Mouse (Mus musculus) heart, postnatal 4 days (tissue): ENCODE measurements around the gene Disp1. TPM values are rescaled to one million over a fixed set of nuclear protein-coding genes. Genes with fewer than 3 reads are reported as not detected.
A peak's percentile ranks its signal among the peaks of the same experiment; 100 is the strongest.

Experiments used
- DNase-seq: peaks from one replicate; pipeline ENCODE4 v3.0.0; 2021
- total RNA-seq, 2 experiments: library from RNA; stranded (reverse); gene quantifications; 2 replicates each; pipeline ENCODE4 v1.2.3; 2021

Disp1 gene
- total RNA-seq, 2 experiments from 2014 or later: 10.6 to 11.7 TPM

DNA sequence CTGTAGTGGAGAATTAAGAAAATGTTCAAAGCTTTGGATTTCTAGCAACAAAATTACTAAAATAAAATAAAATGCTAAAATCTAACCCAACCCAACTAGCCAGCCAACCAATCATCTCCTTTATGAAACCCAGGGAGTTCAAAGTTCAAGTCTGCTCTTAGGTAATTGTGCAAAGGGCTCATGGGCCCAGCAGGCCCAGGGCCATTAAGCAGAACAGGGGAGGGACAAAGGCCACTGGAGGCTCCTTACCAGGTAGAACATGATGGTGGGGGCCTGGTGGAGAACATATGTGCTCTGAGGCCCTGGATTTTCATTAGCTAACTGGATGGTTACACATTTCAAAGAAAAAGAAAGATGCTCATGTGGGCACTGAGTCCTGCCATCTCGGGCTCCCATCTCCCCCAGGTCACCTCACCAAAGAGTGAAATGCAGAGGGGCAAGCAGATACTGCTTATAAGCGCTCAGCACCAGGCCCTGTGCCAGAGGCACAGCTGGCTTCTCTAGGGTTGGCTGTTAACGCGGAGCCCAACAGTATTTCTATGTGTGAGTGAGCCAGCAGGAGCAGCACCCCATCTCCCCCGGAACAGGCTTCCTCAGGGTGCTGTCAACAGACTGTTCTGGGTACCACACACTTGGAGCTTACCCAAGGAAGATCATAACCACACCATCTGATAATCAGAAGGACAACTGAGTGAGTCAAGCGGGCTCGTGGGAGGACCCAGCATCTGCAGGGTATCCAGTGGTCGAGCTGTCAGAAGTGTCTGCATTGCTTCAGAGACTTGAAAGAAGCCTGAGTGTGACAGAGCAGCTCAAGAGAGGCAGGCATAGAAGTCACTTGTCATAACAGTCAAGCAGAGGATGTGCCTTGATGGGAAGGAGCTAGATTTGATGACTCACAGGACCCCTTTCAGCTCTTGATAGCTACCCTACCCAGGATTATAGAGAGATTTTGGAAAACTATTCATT lies 137.0 kb downstream of the Disp1 start:
- peak; percentile 52 for DNase-seq

DNA sequence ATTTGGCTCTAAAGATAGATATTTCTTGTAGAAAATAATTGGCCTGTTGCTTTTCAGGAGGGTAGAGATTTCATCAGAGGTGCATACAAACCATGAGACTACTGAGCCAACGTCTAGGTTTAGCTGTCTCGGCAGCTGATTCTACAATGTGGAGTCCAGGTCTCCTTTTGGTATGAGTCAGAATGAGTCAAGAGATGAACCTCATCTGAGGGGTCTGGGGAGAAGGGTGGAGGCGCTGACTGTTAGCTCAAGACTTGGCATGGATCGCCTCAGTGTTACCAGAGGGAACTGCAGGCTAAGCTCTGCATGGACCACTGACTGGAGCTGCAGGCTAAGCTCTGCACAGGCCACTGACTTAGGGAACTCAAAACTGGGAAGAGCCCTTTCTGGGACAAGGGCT lies 138.9 kb downstream of the Disp1 start:
- peak; percentile 11 for DNase-seq

DNA sequence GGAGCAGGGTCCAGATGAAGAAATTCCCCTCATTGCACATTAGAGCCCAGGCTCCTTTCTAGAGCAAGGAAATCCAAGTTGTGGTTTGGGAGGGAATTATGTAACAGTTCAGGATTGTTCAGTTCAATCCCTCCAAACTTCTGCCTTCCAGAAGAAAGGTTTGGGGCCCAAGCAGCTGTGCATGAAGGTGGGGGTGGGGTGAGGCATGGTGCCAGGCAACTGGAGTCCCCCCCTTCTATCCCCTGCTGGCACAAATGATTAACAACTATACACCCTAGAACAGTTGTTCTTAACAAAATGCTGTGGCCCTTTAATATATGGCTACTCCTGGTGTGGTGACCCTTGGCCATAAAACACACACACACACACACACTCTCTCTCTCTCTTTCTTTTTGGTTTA lies 140.2 kb downstream of the Disp1 start:
- no peak for DNase-seq

DNA sequence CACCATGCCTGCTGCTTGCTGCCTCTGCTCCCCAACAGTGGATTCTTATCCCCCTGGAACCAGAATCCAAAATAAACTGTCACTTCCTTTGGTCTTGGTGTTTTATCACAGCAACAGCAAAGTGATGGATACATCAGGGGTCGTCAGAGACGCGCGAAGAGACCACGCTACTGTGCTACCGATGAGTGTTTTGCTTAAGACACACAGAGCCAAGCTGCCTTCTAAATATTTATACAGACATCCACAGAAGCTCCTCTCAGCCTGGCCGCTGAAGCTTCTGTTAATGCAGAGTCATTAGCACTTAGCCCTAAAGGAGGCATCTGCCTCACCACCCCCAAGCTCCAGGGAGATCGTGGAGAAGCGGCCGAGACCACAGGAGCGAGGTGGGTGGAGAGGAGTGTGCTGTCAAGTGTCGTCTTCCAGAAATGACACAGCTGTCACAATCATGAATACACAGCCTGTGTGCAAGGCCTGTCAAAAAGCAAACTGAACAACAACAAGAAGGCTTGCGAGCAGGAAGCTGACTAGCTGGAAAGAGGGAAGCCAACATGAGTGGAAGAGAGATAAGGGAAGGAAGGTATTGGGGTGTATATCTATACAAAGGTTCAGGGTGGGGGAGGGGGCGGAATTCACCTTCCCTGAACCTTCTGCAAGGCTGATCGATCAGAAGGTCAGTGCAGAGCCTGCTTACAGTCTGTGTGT lies 146.1 kb downstream of the Disp1 start:
- no peak for DNase-seq

DNA sequence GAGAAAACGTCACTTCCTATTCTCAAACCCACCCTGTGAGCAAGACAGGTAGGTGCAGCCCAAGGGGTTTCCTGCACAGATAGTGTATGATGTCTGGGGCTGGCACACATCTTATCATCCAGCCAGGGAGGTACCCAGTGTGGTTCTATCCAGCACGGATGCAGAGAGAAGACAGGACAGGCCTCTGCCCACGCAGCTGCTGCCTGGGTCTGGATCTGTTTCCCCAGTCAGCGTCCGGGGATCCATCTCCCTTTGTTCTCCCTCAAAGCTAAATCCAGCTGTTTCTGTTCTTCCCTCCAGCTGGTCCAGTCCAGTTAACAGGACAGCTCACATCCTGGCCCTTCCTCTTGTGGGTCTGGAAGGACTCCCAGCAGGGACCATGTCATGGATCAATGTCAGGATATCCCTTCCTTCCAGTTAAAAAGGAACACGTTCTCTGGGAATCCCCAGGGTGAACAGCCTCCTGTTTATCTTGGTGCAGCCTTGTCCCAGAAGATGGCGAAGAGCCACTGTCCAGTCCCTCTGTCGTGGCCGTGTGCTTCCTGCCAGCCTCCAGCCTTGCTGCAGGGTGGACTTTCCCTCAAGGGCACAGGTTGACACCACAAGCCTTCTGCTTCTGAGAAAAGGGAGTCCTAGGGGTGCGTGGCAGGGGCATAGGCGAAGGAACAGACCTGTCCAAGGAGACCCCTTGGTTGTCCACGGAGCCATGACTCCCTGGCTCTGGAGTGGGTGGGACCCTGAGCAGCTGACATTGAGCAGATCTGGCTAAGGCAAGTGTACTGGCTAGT lies 148.9 kb downstream of the Disp1 start:
- peak; percentile 67 for DNase-seq

DNA sequence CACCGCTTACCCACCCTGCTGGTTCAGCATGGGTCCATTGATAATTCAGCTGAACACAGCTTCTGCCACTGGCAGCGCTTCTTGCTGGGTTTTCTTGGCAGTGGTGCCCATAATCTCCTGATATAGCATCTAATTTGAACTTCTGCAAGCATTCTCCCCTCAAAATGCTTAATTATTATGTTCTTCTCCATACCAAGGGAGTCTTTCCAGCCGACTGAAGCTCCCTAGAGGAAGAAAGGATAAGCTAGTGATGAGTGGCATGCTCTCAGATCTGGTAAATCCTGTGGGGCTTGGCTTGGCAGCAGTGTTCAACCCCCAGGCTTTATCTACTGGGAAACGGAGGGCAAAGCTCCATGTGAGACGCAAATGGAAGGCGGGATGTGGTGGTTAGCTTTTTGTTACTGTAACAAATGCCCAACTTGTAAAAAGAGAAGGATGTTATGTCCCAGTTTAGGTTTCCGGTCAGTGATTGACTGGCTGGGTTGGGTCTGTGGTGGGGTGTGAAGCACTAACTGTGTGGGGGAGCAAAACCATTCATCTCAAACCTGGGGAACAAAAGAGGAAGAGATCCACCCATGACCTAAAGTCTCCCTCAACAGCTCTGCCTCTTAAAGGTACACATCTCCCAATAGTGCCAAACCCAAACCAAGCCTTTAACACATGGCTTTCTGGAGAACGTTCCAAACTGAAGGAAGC lies 151.2 kb downstream of the Disp1 start:
- no peak for DNase-seq

DNA sequence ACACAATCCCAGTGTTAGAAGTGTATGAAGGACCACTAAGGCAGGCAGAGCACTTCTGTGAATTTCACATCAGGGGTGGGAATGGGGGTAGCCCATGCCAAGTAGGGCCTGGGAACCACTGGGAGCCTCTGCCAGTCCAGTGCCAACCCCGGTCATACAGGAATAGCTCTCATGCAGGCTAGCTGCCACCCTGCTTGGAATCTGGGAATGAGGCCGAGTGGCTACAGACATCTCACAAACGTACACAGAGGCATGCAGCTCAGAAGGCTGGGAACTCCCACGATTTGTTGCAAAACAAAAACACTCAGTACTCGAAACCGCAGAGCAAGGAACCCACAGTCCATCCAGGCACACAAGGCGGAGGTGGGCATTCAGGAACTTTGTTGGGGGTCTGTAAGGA lies 153.5 kb downstream of the Disp1 start:
- DNase-seq: peak; percentile 38

DNA sequence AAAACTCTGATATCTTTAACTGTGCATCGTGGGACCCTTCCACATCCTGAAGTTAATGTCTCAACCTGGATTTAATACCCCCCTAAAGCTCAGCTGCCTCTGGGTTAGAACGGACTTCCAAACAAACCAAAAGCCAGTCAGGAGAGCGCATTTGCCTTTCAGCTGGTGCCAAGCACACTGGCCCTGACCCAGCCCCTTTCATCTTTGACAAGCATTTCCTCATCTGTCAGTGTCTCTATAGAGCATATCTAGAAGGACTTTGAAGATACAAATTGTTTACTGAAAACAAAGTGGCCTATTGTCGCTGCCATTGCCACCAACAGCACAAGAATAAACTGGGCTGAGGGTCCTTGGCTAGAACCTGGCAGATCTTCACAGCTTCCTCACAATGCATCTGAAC lies 154.3 kb downstream of the Disp1 start:
- DNase-seq: no peak

DNA sequence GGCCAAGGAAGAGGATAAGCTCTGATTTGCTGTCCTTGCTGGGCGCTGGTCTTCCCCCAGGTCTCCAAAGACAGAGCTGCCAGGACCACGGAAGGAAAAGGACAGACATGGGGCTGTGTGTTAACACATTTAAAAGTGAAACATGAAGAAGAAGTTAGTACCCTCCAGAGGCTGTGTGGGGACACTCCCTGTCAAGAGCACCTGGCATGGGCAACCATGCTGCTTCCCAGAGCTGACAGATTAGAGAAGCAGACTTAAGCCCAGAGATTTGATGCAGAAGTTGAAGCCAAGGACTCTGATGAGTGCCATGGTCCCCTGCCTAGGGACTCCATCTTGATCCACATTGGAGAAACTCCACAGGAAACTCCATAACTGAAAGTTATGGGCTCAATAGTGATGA lies 160.7 kb downstream of the Disp1 start:
- no peak for DNase-seq

DNA sequence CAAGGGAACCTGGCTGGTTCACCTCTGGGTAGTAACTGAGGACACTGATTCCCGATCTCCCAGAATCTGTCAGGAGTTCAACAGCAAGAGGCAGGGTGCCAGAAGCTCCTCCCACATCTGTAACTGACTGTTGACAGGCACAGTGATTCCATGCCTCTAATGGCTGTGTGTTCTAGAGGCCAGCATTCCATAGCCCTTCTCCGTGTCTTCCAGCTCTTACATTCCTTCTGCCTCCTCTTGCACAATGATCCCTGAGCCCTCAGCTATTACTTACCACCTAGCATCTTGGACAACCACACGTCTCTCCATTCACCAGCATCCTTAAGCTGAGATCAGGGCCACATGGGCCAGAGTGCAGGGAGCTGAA lies 165.1 kb downstream of the Disp1 start:
- DNase-seq: peak; percentile 67

DNA sequence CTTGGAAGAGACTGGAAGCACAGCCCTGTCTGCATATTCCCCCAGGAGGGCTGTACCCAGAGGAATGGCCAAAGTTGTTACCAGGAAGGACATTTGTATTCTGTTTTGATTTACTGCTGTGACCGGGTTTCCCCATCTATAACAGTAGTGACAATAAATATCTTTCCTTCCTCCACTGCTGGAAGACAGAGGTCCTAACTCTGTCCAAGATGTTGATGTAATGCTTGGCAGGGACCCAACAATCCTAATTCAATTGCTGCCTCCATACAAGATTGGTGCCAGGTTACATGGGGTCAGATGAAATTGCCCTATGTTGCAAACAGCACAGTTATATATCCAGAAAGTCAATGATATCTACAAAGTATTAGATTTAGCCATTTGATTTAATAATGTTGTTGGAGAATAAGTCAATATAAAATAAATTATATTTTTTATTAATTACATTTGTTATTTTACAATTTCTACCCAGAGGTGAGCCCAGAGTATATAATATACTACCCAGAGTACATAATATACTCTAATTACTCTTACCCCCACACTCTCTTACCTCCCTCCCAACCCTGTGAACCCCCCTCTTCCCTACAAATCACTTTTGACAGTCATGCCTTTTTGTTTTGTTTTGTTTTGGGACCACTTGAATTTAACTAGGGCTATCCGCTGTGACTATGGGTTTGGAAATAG lies 165.6 kb downstream of the Disp1 start:
- peak; percentile 77 for DNase-seq

DNA sequence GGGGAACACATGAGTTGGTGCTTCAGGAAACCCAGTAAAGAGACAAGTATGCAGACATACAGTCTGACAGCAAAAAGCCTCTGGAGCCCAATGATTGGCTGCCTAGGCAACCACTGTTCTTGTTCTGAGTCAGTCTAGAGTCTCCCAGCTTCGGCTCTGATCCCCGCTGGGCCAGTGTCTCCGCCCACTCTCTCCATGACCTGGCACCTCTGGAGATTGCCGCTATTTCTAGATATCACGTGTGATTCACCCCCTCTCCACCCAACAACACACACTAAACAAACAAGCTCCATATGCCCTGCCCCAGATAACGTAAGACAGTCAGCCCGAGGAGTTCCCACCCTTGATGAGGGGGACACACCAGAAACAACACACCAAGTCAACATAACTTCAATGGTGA lies 168.7 kb downstream of the Disp1 start:
- peak; percentile 69 for DNase-seq

DNA sequence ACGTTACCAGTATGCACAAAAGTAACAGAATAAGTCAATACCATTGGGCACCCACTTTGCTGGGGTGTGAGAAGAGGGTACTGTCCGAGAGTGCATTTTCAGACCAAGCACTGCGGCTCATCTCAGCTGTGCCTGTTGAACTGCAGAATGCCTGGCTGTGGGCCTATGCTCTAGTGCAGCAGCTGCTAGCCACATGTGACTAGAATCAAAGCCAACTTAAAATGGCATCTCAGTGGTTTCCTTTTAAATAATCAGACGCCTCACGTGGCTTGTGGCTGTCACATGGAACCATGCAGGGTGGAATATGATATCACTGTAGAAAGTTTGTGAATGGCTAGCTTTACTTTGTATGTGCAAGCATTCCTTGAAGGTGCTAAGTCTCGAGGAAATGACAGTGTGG lies 172.0 kb downstream of the Disp1 start:
- DNase-seq: peak; percentile 64

DNA sequence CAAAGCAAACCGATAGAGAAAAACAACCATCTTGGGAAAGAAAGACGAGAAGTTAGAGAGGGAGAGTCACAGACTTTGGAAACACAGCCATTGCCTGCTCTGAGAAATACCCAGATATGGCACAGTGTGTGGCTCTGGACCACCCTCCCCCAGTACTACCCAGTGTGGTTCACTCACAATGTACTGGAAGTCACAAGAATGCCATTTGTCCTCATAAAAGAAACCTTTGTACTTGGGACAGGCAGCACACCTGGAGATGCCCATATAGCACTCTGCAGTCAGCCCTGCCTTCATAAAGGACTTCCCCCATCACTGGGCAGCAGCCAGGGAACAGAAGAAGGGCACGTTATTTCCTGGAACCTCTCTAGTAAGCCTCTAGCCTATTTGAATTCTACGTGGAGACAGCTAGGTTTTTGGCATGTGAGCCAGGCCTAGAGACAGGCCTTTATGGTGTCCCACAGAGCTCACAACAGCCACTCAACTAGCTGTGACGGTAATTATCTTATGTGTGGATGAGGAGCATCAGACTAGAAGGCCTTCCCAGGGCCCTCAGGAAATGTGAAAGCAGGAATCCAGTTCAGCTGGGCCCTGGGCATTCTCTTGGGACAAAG lies 173.3 kb downstream of the Disp1 start:
- DNase-seq: no peak

DNA sequence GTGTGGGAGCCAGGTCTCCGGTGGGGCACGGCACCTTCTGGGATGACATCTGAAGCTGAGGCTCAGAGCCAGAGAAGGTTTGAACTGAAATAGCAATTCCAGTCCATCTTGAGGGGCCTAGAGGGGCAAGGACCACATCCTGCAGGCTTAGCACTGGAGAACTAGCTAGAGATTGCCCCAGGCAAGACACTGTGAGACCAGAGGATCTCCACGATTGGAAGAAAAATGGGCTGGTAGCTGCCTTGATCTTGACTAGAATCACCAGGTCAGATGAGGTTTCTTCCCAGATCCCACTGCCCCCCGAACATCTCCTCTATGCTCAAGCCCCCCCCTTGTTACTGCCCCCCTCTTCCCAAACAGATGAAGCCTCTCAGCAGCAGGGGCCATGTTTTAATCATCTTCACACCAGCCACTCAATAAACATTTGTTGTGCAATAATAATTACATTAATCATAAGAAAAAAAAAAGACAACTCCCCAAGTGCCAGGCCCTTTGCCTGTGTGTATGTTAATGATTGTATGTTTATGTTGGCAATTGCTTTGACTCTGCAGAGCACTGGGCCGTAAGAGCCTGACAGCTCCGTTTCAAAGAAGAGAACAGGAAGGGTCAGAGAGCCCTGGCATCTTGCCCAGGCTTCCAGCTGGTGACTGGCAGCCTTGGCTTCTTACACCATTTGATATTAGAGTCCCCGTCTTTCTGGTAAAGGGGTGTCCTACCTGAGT lies 174.0 kb downstream of the Disp1 start:
- DNase-seq: peak; percentile 64

DNA sequence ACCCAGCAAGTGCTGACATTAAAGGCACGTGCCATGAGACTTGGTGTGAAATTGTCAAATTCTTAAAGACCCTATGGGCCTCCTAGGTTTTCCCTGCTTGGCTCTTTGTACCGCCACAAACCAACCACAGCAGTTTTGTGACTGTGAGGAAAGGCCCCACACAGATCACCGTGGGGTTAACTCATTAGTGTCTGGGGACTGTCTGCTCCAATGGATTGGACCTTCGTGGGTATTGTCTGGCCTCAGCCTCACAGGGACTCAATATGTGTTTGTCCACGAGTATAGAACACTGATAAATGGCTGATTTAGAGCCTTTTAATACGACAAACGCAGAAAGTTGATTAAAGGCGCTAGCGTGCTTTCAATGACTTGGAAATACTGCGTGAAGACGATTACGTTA lies 175.2 kb downstream of the Disp1 start:
- DNase-seq: no peak

DNA sequence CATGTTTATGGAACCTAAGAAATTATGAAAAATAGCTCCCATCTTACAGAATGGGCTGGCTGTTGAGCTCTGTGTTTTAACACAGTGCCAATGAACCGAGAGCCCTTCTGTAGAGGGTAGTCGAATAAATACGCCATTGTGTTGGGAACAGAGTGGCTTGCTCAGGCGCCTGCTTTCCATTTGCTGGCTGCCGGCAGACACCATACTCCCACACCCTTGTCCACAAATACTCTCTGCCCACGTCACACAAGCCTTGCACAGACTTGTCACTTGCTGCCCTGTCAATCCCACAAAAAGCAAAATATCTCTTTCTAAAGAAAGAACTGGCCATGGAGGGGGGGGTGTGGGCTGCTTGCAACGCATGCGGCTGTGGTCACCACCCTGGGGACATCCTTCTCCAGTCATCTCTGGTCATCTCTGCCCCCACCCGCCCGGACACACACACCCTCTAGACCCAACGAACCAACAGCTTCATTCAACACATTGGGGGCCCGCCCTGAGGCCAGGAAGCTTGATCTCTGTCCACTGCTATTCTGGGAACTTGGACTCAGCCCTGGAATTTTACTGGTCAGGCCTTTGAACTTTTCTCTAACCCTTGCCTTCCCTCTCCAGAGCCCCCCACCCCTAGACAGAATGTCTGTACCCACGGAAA lies 178.0 kb downstream of the Disp1 start:
- DNase-seq: peak; percentile 61

DNA sequence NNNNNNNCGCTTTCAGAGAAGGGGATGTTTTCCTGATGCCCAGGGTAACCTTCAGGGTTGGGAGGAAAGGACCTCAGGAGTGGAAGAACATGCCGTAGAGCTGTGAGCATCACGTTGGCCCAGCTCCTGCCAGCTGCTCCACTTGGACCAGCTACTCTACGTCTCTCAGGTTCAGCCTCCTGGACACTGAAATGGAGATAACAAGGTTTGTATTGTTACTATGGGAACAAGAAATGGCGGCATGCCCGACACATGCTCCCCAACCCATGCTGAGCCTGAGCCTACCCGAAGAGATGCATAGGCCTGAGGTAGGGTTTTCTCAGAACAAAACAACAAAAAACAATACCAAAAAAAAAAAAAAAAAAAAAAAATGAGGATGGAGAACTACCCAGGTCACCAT lies 179.6 kb downstream of the Disp1 start:
- DNase-seq: peak; percentile 65

DNA sequence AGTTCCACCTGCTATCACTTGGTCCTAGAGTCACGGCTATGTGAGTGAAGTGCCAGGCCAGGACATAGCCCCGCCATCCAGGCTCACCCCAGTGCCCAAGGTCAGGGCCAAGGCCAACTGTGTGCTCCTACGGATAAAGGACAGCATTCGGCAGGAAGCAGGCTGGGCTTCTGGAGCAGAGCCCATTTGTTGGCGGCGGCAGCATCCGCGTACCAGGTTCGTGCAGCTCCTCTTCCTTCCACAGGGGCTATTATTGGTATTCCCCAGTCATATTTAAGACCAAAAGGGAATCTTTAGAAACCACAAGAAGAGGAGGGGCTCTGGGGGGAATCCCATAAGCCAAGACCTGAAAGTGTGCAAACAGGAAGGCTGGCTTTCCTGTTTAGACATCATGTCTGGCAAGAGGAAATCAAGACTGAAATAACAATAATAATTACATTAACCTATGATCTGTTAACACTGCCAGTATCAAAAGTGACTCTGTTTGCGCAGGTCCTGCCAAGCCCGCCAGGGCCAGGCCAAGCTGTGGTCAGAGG lies 180.4 kb downstream of the Disp1 start:
- DNase-seq: peak; percentile 64
